Mouse (Mus musculus) intestine, postnatal 0 days (tissue): Measurements from ENCODE around the gene Lama5. TPM values are rescaled to one million over a fixed set of nuclear protein-coding genes. Genes with fewer than 3 reads are reported as not detected.

Source experiments
- ATAC-seq: fragments of 200-750 bp; cut with Nextera tagmentation; 2 replicates; pipeline ENCODE4 v1.8.0; 2017; ENCODE audit warnings: mild to moderate bottlenecking, moderate TSS enrichment, moderate library complexity
- H3K27ac ChIP-seq: fragments of 300-500 bp; sonication (generic); 2 replicates; pipeline ENCODE4 v1.5.1; 2014; ENCODE audit warnings: mild to moderate bottlenecking, low read depth, low read length, moderate library complexity
- H3K27me3 ChIP-seq: fragments of 300-500 bp; sonication (generic); replicated peaks from 2 replicates; pipeline ENCODE4 v1.6.1; 2014; ENCODE audit warnings: low read length, mixed read lengths; ENCODE audit not compliant: control insufficient read depth, insufficient read depth
- H3K36me3 ChIP-seq: fragments of 300-500 bp; sonication (generic); 2 replicates; pipeline ENCODE4 v1.6.1; 2014; ENCODE audit warnings: mild to moderate bottlenecking, moderate library complexity; ENCODE audit not compliant: control insufficient read depth, insufficient read depth
- H3K4me1 ChIP-seq: fragments of 300-500 bp; sonication (generic); replicated peaks from 2 replicates; pipeline ENCODE4 v1.6.1; 2014; ENCODE audit warnings: antibody characterized with exemption, low read length, mixed read lengths; ENCODE audit not compliant: control insufficient read depth, insufficient read depth
- H3K4me2 ChIP-seq: fragments of 300-500 bp; sonication (generic); replicated peaks from 2 replicates; pipeline ENCODE4 v1.6.1; 2014; ENCODE audit warnings: low read depth, mild to moderate bottlenecking, moderate library complexity
- H3K4me3 ChIP-seq: fragments of 300-500 bp; sonication (generic); 2 replicates; pipeline ENCODE4 v1.5.1; 2014; ENCODE audit warnings: low read depth, low read length
- H3K9ac ChIP-seq: fragments of 300-500 bp; sonication (generic); 2 replicates; pipeline ENCODE4 v1.6.1; 2014; ENCODE audit warnings: mild to moderate bottlenecking, low read depth, low read length
- H3K9me3 ChIP-seq: fragments of 300-500 bp; sonication (generic); 2 replicates; pipeline ENCODE4 v1.6.1; 2016; ENCODE audit warnings: mixed run types; ENCODE audit not compliant: control insufficient read depth
- CTCF ChIP-seq: sonication (generic); IDR thresholded peaks from 2 replicates; pipeline ENCODE4 v1.5.1; 2016; ENCODE audit warnings: low read depth, mild to moderate bottlenecking, control low read depth, antibody characterized with exemption, moderate library complexity
- WGBS: fragments of 180-500 bp; shearing (Covaris S2); extraction: QIAGEN DNeasy Blood & Tissue Kit; methylation state at CpG from one replicate; pipeline ENCODE4 v1.1.7; 2014; 5-methylcytosine and 5-hydroxymethylcytosine counted together
- polyA plus RNA-seq: library from polyadenylated mRNA; unstranded; fragments of >200 nt; fragmentation: Nextera tagmentation; extraction: Ambion mirVana; gene quantifications from 2 replicates; pipeline ENCODE4 v1.2.1, GENCODE M21; 2015

Gene Lama5
- polyA plus RNA-seq, 1 experiment from 2014 or later: 19.8 TPM

DNA sequence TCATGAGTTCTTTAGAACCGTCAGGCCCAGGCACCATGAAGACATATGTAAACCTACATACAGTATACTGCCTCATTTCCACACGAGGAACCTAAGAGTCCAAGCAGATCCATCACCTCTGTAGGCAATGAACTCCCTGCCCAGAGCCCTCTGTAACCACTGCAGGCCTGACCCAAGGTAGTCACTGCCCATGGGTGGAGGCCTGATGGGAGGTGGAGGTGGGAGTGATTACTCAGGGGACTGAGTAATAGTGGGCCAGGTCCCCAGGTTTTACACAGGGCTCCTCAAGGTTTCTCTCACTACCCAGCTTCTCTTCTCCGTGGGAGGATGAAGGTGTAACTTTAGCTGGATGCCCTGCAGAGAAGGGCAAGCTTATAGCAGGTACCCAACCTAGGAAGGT lies 3.5 kb upstream of the Lama5 start:
- Histone ChIP-seq H3K9me3 (no peaks in the 10 kb centered on the region), H3K27me3 (peaks cover 4% of the 10 kb centered on the region; the same call in 1 of the 2 replicates), H3K9ac (no peak overlapping the region), H3K4me3 (no peak overlapping the region), H3K4me1 (0 out of 2 replicates have a peak, but pooled peaks cover 13% of the 10 kb centered on the region), H3K4me2 (no peak overlapping the region), H3K36me3 (no peaks in the 10 kb centered on the region), H3K27ac (0 out of 2 replicates have a peak overlapping the region, but pooled peaks have one; percentile 35)
- no peak for TF ChIP-seq CTCF
- WGBS: 71% methylated on average over 3 of the region's 3 CpGs
- no peak for ATAC-seq

DNA sequence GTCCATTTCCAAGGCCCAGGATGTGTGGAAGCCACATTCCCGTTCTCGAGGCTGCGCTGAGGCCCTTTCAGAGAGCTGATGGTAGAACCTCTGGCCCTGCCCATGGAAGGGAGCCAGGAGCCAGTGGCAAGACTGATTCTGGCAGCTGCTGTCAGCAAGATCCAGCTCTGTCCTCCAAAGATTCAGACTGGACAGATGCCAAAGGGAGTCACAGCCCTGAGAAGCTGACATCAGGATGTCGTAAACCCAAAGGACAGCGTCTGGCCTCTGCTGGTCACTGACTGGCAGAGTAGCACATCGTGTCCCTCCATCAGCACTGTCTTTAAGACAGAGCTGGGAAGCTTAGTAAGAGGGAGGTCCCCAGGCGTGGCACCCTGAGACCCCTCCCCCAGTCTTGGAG lies 2.9 kb upstream of the Lama5 start:
- 50% methylated on average over 7 of the region's 7 CpGs for WGBS
- H3K4me1 ChIP-seq: 0 out of 2 replicates have a peak, but pooled peaks cover 13% of the 10 kb centered on the region
- H3K4me3 ChIP-seq: no peak overlapping the region
- peaks cover 4% of the 10 kb centered on the region; the same call in 1 of the 2 replicates for H3K27me3 ChIP-seq
- peak overlapping the region; percentile 35; the same call in 1 of the 2 replicates for H3K27ac ChIP-seq
- peak; percentile 35 for TF ChIP-seq CTCF
- H3K4me2 ChIP-seq: no peak overlapping the region
- ATAC-seq: no peak
- no peaks in the 10 kb centered on the region for H3K9me3 ChIP-seq
- H3K36me3 ChIP-seq: no peaks in the 10 kb centered on the region
- no peak overlapping the region for H3K9ac ChIP-seq

DNA sequence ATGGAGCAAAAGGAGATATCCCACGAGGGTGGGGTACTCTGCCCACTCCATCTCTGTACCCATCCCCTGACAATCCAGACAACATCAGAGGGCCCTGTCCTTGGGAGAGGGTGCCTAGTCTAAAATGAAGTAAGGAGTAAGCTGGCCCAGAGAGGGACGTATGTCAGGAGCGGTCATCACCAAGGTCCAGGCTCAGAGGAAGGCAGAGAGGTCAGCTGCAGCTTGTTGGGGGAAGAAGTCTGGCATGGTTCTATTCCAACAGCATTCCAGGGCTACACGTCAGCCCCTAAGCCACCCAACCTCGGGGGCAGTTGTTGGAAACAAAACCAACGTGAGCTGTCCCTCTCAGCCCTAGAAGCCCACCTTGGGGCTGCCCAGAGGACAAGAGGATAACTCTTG lies 2.4 kb upstream of the Lama5 start:
- no peak for TF ChIP-seq CTCF
- Histone ChIP-seq H3K27ac (peak overlapping the region; percentile 35), H3K9ac (no peak overlapping the region)

DNA sequence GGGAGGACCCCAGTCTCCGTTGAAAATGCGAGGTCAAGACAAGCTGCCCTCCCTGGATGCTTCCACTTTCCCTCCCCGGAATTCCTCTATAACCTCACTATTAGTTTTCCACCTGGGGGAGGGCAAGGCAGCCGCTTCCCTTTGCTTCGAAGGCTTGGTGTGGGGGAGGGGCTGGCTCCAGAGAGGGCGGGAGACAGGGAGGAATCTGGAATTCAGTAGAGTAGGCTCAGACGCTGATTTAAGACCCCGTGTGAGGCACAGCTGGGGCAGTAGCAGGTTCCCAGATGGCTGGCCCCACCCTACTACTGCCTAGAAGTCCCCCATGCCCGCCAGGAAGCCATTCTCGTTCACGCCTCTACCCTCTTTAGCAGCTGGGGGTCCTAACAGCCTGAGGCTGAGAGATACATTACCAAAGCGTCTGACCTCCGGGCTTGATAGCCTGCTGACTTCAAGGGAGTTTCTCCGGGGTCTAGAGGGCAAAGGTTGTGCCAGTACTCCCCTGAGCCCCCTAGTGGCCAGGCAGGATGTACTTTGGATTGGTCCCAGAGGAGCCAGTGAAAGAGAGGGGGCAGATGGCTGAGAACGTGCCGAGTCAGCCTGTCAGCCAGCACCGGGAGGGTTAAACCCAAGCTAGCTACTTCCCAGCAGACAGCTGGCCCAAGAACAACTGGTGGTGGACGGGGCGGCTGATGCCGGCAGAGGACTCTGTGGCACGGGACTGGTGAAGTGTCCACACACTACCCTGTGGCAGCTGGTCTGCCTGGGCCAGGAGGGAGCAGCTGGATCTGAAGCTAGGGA lies 1.8 kb upstream of the Lama5 start:
- peak; percentile 87 for TF ChIP-seq CTCF
- Histone ChIP-seq H3K4me1 (0 out of 2 replicates have a peak, but pooled peaks cover 13% of the 10 kb centered on the region), H3K4me2 (peak overlapping the region; percentile 66), H3K27me3 (peaks cover 4% of the 10 kb centered on the region; the same call in 1 of the 2 replicates), H3K36me3 (no peaks in the 10 kb centered on the region), H3K4me3 (peak overlapping the region; percentile 25), H3K27ac (peak overlapping the region; percentile 35; the same call in 1 of the 2 replicates), H3K9ac (no peak overlapping the region), H3K9me3 (no peaks in the 10 kb centered on the region)
- ATAC-seq: peak; percentile 50
- 4% methylated on average over 21 of the region's 21 CpGs for WGBS

More for the DNA sequence above, 2.4 kb upstream of the Lama5 start:
- Histone ChIP-seq H3K27me3 (peaks cover 4% of the 10 kb centered on the region; the same call in 1 of the 2 replicates), H3K4me3 (no peak overlapping the region), H3K36me3 (no peaks in the 10 kb centered on the region), H3K4me2 (peak overlapping the region; percentile 66; the same call in 1 of the 2 replicates), H3K4me1 (0 out of 2 replicates have a peak, but pooled peaks cover 13% of the 10 kb centered on the region), H3K9me3 (no peaks in the 10 kb centered on the region)
- ATAC-seq: 0 out of 2 replicates have a peak, but pooled peaks have one; percentile 1
- 54% methylated on average over 6 of the region's 6 CpGs for WGBS

DNA sequence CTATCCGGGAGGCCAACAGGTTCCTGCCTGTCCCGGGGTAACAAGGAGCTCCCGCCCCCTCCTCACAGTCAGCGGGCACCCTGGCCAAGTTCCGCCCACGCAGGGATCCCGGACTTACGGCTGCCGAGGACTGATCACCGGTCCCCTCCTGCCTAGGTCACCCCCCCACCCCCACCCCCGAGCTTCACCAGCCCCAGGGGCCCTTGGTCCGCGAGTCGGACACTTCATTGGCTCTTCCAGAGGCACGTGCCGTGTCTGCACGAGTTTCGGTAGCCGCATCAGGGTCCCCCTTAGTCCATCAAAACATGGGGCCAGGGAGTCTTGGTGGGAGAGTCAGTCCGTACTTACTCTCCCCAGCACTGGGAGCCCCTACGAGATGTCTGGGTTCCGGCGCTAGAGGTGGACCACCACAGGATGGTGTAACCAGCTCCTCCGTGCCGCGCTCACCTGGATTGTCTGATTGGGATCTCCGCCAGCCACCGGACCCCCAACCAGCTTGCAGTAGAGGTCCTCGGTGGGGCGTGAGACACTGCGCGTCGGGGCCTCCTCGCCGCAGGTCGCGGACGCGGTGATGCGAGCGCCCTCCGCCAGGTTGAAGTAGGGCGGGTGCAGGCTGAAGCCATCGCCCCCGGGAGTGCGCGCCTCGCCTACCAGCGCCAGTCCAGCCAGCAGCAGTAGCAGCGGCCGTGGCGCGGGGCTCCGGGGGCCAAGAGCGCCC lies 456 bp downstream of the Lama5 start:
- H3K36me3 ChIP-seq: no peaks in the 10 kb centered on the region
- peak overlapping the region; percentile 99 for H3K4me2 ChIP-seq
- ATAC-seq: peak; percentile 32
- H3K4me3 ChIP-seq: peak overlapping the region; percentile 64
- WGBS: under 1% methylated on average over 54 of the region's 55 CpGs
- H3K4me1 ChIP-seq: peaks cover 14% of the 10 kb centered on the region
- 0 out of 2 replicates have a peak overlapping the region, but pooled peaks have one; percentile 21 for H3K27ac ChIP-seq
- TF ChIP-seq CTCF: no peak
- H3K9ac ChIP-seq: peak overlapping the region; percentile 45
- H3K9me3 ChIP-seq: no peaks in the 10 kb centered on the region
- H3K27me3 ChIP-seq: peaks cover 4% of the 10 kb centered on the region; the same call in 1 of the 2 replicates

DNA sequence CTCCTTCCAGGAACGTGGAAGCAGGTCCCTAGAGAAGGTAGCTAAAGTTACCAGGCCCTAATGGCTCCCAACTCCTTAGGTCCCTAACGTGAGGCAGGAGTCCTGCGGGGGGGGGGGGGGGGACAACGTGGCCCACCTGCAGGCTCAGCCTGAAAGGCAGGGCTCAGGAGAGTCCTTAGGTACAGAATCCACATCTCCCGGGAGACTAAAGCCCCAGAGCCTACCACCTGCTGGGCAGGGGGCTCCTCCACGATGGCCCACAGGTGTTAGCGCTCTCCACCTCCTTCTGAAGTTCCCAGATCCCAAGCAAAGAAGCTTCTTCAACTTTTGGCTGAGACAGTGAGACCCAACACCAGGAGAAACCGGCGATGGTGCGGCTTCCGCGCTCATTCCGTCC lies 1.0 kb downstream of the Lama5 start:
- Histone ChIP-seq H3K4me2 (peak overlapping the region; percentile 99), H3K4me3 (peak overlapping the region; percentile 64), H3K4me1 (peaks cover 17% of the 10 kb centered on the region), H3K27me3 (peaks cover 4% of the 10 kb centered on the region; the same call in 1 of the 2 replicates), H3K9ac (peak overlapping the region; percentile 45), H3K36me3 (no peaks in the 10 kb centered on the region), H3K27ac (no peak overlapping the region), H3K9me3 (no peaks in the 10 kb centered on the region)
- ATAC-seq: no peak
- TF ChIP-seq CTCF: no peak
- 4% methylated on average over 11 of the region's 13 CpGs for WGBS
